Mouse (Mus musculus) urinary bladder, postnatal 10 days (tissue): Measurements from ENCODE around the gene Arhgap10.

Source experiments
- DNase-seq: peaks from one replicate; pipeline ENCODE4 v3.0.0; 2022; ENCODE audit warnings: low spot score

Arhgap10 gene

DNA sequence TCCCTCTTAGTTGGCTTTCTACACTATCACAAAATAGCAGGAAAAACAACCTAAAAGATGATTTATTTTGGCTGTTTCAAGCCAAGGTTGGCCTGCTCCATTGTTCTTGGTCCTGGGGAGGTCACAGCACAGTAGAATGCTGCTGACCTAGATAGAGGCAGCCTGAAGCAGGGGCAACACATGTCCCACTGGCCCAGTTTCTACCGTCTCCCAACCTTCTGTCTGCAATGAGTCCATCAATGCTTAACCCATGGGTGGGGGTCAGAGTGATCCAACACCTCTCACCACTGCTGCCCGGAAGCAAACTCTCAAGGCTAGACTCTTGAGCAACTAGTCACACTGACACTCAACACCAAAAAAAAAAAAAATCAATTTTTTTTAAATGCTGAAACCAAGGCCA, 31.0 kb downstream of the Arhgap10 start:
- no peak for DNase-seq

DNA sequence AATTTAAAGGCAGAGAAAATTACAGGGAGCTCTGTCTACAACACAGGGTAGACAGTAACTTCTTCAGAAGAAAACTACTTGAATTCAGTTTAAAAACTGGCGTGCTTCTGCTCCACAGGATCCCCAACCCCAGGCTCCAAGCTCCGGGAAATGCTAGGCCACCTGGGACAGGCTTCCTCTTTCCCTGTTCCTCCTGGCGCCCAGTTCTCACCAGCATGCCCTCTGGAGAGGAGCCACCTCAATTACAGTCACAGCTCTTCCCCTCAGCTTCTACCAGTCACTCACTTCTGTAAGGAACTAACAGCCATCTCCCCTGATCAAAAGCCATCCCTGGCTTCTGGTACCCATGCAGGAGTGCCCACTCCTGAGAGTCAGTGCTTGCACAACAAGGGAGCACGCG, 32.9 kb downstream of the Arhgap10 start:
- no peak for DNase-seq

DNA sequence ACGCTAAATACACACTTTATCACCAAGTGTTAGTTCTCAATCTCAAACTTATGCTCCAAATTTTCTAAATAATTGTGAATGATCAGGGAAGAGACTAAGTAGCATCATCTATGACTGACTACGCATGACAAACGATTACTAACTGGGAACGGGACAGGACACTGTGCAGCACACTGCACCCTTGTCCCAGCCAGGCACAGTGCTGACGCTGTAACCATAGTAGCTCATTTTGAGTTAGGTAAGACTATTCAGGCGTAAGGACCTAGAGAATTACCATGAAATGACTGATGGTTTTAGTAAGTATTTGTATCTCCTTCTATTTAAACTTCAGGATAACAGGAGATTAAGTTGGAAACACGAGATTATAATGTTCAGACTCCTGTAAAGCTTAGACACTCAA, 33.5 kb downstream of the Arhgap10 start:
- no peak for DNase-seq

DNA sequence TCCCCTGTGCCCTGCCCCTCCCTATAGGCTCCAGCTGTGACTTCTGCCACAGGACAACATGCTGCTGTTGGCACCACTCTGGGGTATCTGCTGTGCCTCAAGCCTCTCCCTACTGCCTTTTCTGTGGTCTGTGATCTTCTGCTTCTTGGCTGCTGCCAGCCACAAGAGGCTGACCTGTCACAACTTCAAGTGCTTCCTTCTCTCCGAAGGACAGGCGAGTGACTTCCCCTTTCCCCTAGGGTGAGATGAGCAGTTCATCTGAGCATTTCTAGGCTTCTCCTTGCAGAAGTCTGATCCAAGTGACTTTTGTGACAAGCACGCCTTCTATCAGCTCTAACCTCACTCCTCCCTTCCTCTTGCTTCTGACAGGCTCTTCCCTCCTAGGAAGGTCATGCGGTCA, 34.1 kb downstream of the Arhgap10 start:
- DNase-seq: no peak

DNA sequence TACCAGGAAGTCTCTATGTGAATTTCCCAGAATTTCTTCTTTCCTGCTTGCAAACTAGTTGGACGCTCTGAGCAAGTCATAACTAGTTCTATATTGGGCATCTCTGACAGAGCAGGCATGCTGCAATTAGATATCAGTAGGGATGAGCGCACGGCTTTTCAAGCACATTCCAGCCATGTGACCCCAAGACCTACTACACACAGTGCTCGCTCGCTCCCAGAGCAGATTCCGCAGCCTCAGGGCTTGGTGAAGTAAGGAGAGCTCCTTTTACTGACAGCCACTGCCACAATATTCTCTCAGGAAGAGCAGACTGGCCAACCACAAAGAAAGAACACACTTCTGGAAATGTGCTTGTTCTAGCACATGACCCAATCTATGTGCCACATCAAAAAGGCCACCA, 36.0 kb downstream of the Arhgap10 start:
- DNase-seq: no peak

DNA sequence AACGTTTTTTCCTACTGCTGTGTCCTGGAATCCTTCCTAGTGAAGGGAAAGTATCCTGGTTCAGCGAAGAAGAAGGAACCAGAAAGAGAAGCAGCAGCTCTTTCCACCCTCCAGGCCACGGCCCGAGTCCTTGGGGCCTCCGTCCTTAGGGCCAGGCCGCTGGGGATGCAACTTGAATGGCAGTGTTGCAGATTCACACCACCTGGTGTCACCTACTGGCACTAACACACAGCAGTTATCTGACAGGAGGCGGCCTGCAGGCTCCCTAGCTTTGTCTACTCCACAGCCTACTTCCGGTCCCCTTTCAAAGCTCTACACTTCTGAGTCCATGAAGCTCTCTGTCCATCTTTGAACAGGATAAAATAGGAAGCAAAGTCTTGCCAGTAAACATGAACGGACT, 37.8 kb downstream of the Arhgap10 start:
- no peak for DNase-seq

DNA sequence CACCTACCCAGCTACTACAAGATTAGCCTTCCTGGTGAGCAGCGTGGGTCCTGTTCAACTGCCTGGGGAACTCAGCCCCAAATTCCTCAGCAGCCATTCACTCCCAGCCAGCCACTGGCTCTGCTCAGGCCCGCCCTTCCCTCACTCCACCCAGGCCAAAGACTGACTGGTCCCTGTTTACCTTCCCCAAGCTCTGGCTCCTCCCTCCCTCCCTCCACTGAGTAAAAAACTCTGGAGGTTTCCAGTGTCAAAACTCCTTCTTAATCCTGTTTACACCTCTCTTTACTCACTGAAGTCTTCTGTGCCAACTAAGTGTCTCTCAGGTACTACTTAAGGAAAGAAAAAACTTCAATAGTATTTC, 38.9 kb downstream of the Arhgap10 start:
- DNase-seq: no peak

DNA sequence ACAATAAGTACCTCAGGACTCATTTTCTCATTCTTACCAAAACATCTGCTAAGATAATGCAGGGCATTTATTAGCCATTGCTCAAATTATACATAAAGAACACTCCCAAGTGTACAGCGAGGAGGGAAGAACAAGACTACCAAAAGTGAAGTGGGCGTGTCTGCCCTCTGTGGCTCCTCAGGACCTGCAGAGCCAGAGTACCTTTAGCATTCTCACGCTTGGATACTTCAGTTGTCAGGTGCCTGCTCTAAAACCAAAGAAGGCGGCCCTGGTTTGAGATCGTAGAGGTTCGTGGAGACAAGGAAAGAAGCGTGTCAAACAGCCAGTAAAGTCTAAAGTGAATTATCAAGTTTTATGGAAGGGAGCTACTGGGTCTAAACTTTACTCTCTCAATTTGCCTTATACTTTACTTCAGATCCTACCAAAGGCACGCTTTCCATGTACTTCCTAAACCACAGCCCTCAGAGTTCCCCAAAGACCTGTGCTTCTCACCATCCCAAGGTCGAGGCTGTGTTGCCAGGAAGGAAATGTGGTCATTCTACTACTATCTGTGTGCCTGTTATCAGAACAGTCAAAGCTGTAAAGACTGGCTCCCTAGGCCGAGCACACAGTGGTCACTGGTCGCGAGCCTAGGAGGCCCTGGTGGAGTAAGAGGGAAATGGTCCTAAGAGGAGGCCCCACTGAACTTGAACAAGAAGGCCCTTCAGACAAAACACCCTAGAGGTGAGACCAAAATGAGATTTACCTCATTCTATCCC, 39.4 kb downstream of the Arhgap10 start:
- no peak for DNase-seq

DNA sequence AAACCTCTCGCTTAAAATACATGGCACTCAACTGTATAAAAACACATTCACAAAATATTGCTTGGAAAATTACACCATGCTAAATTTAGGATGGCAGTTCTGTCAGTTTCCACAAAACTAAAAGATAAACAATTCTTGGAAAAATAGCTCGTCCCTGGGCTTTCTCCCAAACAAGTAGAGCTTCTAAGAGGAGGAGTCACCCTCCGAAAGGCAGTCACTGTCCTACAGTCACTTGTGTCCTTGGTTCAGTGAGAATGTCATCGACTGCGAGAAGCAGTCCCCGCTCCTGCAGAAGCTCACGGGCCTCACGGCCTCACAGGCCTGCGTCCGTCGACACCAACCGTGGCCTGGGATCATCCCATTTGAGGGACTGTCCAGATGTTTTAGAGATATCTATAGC, 40.1 kb downstream of the Arhgap10 start:
- DNase-seq: no peak

DNA sequence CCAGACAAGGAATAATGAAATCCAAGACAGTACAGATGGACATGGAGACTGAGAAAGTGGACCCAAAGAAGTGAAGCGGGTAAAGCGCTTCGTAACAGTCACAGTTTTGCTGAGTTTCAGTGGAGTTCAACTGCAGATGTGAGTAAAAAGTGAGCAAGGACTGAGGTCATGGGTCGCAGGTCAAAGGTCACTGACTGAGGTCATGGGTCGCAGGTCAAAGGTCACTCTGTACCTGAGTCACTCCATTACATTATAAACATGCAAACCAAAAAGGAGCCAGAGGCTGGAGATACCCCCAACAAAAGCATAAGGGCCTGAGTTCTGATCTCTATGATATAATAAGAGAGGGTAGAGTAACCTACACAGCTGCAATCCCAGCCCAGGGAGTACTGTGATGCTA, 43.1 kb downstream of the Arhgap10 start:
- DNase-seq: no peak

DNA sequence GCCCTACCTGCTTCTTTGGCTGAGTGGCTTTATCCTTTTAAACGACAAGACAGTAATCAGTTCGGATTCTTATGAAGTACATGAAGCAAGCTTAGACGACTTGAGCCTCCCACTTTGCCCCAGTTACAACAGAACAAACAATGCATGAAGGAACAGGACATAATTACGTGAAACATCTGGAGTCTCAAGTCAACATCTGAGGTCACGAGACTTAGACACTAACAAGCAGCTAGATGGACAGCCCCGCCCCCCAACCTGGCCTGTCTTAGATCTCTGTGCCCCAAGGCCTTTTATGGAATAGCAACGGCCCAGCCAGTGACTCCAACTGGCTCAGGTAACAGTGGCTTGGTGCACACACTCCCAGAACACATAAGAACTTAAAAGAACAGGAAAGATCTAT, 44.0 kb downstream of the Arhgap10 start:
- DNase-seq: no peak

DNA sequence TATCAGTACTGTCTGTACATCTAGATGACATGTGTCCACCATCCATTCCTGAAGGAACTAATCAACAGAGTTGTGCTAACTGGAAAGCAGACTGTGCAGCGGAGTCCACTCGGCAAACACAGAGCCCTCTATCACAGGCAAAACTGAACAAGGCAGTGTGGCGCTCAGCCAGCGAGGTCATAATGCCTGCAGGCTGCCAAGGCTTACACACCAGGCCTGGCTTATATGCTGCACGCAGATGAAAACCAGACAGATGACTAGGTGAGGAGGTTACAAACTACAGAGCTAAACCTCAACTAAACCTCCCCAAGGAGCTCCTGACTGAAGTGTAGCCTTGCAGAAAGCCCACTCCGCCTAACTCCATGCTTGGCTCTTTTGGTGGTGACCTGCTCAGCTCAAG, 44.4 kb downstream of the Arhgap10 start:
- no peak for DNase-seq

DNA sequence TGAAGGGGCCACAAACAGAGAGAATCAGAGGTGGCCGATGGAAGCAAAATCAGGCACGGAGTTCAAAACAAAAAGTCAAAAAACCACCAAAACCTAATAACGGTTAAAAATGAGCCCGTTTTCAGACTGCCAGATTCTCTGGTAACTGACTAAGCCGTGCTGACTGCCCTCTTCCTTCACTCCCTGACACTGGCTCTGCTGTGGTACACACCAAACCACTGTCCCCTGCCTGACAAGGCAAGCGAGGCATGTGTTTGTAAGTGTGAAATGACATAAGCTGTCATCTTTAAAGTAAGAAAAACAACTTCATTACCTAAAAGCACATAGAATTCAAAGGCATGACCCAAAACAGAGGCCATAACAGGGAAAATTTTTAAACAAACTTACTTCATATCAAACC, 56.4 kb downstream of the Arhgap10 start:
- DNase-seq: no peak

DNA sequence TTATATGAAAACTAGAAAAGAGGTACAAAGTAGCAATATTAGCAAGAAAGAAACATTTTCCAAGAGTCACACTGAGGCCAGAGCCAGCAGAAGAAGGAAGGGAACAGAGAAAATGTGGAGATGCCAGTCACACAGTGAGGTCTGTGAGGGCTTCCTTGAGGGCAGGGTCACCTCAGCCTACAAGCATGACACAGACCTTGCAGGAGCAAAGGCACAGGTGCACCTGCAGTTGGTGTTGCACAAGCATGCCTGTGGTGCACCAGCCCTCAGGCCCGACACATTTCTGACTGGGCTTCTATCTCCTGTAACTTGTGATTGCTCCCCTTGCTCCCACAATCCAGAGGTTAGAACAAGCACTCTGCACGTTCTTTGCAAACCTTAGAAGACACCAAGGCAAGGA, 57.4 kb downstream of the Arhgap10 start:
- no peak for DNase-seq

DNA sequence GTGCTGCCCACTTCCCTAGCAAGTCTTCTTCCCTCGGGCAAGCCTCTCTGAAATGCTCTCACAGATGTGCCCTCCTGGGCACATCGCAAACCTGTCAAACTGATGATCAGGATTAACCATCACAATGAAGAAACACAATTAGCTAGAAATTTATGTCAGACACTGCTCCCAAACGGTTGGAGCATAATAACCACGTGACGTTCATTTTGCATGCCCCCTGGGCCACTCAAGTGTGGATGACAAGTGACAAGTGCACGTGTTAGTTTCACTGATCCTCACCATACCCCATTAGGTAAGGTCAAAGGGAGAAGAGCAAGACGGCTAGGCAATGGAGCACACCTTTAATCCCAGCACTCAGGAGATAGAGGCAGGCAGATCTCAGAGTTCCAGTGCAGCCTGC, 58.1 kb downstream of the Arhgap10 start:
- DNase-seq: no peak

DNA sequence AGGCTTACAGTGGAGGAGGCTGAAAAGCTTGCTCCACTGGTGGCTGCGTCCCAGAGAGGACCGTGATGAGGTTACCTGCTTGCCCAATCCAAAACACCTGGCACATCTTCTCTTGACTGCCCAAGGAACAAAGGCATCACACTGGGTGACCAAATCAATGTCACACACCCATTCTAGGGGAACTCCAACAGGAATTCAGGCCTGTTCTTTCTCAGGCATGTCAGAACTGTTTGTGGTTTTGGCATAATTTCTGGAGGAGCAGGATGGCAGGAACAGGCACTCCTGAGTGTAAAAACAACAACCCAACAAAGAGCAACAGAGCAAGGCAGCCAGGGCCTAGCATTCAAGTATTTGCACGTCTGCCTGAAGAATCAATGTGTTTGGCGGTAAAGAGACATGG, 59.2 kb downstream of the Arhgap10 start:
- DNase-seq: no peak

DNA sequence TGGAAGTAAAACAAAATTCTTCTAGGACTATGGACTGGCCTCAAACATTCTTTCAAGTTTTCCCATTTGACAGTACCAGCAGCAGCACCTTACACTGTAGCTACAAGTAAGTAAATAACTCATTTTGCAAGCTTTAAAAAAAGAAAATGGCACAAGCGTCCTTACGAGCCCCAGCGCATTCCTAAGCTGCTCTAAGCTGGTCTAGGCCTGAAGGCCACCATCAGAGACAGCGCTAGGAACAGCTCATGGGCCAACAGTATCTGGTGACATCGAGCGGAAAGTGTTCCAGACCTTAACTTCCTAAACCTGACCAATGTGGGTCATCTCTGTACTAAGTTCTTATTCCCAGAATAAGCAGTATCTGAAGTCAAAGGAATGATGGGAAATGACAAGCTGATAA, 61.5 kb downstream of the Arhgap10 start:
- no peak for DNase-seq

DNA sequence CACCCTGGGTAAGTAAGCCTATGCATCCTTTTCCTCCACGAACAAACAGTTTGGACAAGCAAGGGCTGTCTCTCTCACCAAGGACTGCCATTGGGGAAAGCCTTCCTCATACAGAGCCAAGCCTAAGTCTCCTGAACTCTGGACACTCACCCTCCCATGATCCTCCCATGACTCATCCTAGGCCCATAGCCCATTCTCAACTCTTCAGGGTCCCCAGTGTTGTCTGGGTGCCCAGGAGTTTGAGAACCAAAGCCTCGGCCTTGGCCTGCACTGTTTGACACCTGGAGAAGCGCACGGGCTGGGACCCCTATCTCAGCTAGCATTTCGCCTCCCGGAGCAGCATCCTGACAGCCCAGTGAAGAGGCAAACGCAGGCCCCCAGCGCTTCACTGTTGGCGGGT, 63.9 kb downstream of the Arhgap10 start:
- DNase-seq: no peak

DNA sequence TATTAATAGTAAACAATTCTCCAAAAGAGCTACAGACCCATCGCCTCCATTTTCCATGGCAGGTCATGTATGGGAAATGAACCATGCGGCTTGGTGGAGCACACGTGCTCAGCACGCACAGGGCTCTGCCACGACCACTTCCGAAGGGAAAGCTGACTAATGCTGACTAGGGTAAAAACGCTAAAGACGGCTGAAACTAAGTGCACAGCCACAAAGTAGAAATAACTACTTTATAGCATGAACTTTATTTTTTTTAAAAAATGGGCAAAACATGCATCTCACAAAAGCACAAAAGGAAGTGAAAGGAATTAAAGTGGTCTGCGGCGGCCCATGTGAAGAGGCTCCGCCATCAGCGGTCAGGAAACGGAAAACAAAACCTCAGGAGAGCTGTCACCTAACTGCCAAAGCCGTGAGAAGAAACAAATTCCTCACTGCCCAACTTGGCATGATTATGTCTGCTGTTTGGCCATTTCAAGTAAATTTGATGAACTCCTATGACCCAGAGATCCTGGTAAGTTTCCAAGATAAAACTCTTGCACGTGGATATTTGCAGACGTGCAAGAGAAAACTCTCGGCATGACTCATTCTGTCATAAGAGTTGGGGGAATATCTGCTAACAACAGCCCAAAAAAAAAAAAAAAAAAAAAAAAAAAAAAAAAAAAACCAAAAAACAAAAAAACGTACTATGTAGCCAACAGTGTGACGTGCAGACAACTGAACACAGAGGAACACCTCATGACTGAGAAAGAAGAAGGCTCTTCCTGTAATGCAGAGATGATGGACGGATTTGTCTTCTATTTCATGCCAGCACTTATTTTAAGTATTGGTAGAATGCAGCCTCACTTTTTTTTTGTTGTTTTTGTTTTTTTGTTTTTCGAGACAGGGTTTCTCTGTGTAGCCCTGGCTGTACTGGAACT, 66.0 kb downstream of the Arhgap10 start:
- DNase-seq: no peak

DNA sequence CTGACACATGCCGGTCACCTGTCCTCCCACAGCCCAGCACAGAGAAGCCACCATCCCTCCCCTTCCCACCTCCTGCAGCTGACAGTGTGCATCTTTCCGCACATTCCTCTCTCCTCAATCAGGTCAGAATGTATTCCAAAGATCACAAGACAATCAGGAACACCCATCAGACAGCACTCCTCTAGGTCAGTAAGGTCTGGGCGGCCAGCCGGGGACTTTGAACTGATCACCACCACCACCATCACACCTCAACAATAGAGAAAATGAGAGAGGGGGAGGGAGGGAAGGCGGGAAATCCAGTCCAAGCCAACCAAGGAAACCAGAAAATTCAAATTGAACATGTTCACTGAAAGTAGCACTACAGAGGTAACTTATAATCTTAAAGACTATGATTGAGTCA, 66.7 kb downstream of the Arhgap10 start:
- no peak for DNase-seq

DNA sequence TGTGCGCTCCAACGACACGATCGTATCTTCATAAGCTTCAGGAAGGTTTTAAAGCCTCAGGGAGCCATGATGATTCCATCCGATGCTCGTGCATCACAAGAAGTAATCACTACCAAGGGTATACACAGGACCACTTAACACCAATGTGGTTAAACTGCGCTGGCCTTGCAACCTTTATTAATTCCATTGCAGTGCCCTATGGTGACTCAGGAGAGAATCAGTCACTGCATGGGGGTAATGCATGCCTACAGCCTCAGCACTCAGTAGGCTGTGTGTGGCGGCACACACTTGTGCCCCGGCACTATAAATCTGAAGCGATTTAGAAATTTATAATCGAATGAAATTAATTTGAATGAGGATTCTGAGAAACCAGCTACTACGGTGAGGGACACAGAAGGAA, 71.5 kb downstream of the Arhgap10 start:
- no peak for DNase-seq

DNA sequence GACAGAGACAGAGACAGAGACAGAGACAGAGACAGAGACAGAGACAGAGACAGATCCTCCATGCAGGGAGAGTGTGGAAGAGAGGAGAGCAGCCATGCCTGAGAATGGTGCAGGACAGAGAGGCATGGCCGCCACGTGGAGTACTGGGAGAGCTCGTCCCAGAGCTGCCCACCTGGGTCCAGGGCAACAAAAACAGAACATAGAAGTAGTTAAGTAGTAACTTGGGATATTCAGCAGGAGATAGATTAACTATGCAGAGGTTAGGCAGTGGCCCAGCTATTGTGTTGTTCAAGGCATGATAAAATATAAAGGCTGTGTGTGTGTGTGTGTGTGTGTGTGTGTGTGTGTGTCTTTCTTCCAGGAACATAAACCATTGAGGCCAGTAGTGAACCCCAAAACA, 72.1 kb downstream of the Arhgap10 start:
- DNase-seq: no peak

DNA sequence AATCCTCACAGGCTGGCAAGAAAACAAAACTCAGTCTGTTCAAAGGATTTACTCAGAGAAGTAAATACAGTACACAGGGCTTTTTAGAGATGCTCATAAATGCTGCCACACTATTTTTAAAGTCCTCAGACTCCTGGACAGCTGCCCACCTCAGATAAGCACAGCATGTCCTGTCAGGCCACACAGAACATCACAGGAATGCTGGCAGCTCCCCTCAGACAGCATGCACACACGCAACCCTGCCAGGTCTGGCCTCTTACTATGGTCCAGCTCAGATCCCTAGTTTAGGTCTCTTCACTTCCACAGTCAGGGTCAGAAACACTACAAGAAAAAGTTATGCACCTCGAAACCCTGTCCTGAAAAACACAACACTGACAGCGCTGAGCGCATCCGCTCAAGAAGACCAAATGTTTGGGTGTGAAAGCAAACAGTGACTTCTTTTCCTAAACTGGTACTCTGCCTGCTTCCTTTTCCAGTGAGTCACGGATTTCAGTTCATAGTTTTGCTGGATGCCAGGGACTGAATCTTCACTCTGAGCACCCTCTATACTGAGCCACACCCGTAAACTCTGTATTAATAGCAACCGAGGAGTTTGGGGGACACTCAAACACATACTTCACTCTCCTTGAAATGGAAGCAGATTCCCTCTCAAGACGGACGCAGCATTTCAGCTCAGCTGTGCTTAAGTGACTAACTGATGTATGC, 73.4 kb downstream of the Arhgap10 start:
- no peak for DNase-seq
